Mouse (Mus musculus) A20 (cell line): ENCODE measurements around the gene Odf2.

Experiments used
- DNase-seq: peaks from one replicate; pipeline ENCODE4 v3.0.0-alpha.2; 2011; ENCODE audit warnings: low read depth, low spot score

Gene Odf2

DNA sequence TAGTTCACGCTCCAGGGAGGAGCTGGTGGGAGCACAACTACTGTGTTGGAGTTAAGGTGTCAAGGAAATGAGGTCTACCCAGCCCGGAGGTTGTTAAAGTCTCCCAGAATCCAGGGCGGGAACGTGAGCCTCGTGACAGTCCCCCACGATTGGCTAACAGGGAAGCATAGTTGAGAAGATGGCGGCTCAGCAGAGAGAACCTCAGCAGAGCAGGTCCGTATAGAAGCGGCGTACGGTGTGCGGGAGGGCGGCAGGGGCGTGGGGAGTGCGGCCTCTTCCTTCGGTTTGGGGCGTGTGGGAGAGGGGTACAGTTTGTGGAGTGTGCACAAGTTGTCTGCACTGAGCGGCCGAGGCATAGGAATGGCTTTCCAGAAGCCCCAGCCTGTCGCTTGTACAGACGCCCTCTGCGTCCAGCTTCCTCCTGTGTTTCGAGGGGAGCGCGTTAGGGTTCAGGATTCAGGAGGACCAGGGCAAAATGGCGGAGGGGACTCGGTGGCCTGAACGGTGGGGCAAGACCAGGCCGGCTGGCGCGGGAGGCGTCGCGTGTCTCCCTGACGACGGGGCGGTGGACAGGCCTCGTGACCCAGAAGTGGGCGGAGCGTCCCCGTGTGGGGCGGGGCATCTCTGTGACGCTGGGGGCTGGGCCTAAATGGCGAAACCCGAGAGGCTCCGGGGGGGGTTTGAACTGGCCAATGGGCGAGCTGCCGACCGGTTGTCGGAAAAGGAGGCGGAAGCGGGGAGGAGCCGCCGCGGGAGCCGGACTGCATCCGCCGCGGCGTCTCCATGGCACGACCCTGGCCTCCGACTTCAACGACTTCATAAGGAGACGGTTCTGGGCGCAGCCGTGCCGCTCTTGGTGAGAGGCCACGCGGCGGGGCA lies at the start of gene Odf2:
Odf2 (plus strand) TSS at position 156 of the 879 bp plus-strand sequence.
- peak; percentile 98 for DNase-seq

DNA sequence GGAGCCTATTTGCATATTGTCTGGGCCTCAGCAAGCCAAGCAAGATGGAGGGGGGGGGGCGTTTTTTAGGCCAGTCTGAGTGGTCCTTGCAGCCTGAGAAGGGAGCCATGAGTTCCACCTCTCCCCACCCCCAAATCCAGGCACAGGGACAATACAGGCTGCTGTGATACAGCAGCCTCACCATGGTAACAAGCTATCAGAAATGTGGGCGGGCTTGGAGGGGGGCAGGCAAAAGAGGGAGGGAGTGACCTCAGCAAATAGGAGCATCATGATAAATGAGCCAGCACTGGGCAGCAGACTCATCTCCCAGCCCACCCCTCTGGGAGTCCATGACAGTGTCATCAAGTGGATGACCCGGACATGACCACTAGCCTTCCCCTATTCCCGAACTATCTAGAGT lies 49.6 kb upstream of the Odf2 start:
- DNase-seq = no peak

DNA sequence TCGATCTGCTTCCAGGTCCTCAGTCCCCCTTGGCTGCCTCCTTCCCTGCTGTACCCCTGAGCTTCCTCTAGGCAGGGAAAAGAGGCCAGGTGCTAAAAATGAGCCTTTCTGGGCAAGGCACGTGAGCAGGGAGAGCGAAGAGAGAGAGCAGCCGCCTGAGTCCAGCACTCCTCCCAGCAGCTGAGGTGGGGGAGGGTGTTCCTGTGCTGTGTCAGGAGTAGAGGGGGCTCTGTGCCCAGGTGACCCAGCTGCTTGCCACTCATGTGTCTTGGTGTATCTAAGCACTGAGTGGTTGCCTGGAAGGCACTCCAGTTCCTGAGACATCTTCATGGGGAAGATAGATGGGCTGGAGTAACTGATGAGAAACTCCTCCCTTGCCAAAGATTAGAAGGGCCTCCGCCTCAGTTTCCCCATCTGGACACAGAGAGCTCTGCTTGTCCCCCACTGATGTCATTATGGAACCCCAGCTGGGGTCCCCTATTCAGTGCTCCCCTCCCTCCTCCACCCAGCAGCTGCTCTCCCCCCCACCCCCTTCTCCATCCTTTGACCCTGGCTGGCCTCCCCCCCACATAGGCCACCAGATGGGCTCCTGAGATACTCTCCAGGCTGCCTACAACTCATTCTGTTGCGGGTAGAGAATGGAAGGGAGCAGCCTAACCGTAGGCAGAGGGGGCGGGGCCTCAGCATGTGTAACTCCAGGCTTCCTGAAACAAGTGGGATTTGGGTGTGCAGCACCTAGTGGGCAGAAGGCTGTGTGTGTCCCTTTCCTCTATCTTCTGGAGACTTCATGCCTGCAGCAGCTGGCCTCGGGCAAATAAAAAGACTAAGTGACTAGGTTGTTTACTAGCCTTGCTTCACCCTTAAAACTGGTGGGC lies 45.6 kb upstream of the Odf2 start:
- no peak for DNase-seq

DNA sequence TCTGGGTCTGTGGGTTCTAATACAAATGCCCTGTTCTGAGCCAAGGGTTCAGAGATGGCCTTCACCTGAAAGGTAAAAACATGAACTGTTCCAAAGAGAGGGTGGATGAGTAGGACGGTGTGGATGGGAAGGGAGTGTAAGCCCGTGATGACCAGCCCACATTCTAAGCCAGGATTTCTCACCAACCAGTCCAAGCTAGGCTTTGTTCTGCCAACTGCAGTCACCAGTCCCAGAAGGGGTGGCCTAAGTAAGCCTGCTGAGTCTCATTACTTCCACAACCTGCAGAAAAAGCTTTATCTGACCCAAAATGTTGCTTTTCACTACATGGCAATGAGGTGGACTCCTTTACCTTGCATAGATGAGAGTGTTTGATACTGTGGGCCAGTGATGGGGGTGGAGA lies 44.9 kb upstream of the Odf2 start:
- no peak for DNase-seq

DNA sequence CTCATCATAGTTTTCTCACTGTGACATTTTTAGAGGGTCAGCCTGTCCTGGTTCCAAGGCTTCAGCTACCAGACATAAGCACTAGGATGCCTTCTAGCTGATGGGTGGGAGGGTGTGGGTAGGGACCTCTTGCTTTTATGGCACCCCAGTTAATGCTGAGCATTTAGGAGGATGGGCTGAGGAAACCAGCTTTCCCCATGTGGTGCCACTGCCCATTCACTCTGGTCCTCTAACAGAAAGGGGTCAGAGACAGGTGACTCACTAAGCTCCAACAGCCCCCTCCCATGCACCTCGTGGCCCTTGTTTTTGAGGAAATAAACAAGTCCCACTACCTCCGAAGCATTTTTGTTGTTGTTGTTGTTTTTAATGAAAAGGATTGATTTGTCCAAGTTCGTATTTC lies 44.4 kb upstream of the Odf2 start:
- DNase-seq = no peak

DNA sequence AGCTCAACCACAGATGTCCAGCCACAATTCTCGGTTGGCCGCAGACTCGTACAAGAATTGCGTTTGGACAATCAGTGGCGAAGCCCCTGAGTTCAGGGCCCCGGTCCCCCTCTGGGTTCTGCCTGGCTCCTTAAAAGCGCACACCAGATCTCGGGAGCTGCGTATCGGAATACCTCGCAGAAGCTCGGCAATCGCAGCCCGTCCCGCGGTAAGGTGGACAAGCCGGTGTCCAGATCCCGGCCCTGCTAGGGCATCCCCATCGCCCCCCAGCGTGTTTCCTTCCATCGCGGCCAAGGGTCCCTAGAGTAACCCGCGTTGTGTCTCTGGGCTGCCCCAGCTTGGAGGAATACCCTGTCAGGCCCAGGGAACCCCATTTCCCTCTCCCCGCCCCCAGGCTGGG lies 43.4 kb upstream of the Odf2 start:
- no peak for DNase-seq

DNA sequence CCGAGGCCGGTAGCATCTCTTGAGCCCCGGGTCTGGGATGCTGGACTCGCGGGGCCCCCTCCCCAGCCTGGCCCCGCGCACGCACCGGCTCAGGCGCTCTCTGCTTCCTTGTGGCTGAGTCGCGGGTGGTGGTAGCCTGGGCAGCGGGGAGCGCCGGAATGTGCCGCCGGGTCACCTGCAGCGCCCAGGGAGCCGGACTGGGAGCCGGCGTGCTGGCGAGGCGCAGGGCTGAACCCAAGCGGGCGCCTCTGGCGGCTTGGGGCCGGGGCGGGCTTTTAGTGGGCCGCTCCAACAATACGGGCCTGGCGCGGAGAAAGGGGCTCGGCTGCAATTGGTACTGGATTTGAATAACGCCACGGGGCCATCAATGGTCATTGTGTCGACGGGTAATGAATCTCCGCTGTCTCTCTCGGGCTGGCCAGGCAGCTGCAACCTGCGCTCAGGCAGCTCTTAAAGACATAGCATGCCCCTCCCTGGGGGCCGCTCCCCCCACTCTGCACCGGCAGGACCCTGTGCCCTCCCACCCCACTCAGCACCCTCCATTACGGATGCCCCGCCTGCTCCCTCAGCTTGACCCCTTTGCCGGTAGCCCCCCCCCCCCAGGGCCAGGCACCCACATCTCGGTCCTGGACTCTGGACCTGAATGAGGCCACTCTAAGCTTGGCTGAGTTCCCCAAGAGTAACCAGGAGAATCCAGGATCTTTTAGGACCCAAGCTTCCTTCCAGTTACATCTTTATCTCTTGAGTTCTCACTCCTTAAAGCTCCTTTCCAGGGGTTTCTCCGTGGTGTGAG lies 42.8 kb upstream of the Odf2 start:
- no peak for DNase-seq

DNA sequence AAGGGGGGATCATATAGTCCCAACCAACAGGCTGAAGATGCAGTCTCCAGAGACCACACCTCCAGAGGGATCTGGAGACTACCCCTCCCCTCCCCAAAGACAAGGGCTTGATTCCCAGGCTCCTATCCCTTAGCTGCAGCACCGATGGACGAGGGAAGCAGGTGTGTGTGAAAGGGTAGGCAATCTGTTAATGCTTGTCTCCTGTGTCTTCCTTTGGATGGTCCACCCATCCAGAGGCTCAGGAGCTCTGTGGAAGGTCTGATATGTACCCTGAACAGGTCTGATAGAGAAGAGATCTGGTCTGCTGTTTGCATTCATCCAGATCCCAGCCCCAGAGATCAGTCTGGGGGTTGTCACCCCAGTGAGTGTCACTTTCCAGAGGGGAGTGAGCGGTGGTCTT lies 42.1 kb upstream of the Odf2 start:
- DNase-seq = no peak

DNA sequence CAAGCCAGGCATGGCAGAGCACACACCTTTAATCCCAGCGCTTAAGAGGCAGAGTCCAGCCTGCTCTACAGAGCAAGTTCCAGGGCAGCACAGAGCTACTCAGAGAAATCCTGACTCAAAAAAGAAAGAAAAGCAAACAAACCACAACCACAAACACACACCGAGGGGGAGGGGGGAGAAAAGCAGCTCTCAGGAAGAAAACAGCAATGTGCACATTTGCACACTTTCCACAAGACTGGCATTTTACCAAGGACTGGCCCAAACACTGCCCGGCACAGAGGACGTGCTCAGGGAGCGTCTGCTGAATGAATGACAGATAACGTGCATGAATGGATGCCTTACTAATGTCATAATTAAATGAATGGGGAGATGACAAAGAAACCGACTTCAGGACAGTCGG lies 40.0 kb upstream of the Odf2 start:
- no peak for DNase-seq

DNA sequence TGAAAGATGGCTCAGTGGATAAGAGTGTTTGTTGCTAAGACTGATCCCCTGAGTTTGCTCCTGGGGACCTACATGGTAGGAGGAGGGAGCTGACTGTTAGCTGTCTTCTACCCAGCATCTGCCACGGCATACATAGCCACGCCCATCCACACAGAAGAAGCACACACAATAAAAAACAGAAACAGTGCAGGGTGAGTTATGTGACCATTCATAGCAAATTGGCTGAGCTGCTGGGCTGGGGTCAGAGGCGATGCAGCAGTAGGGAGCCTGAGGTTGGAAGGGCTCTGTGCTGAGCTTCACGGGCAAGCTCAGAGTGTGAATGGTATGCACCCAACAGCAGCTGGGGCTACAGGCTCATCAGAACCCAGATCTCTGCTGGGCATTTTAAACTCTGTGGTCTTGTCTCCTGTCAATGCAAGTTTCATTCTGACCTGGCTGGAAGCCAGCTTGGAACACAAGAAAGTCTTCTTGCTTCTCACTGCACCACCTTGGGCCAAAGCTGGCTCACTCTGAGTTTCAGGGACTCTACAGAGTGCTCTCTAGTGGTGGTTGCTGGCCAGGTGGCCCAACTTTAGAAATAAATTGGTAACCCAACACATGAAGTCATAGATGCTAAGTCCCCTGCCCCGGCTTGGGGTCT lies 39.1 kb upstream of the Odf2 start:
- DNase-seq = peak; percentile 48

DNA sequence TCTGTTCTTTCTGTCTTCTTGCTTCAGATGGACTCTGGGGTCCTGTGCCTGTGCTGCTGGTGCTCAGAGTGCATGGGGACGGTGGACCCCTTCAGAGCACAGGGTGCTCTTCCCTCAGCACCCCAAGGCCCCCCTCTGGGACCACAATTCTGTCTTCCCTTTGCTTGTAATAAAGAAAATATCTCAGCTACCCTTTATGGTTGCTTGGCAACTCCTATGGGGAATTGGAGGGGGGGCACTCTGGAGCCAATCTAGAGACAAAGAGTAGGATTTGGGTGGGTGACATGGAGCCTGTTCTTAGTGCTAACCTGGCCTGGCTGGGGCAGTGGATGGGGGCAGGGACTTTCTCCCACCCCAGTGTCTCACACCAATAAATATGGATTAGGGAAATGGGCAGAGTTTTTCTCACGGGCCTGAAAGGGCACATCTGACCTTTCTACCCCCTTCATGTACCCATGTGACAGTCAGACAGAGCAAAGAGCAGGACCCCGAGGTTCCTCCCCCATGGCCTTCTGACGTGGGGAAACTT lies 36.0 kb upstream of the Odf2 start:
- no peak for DNase-seq

DNA sequence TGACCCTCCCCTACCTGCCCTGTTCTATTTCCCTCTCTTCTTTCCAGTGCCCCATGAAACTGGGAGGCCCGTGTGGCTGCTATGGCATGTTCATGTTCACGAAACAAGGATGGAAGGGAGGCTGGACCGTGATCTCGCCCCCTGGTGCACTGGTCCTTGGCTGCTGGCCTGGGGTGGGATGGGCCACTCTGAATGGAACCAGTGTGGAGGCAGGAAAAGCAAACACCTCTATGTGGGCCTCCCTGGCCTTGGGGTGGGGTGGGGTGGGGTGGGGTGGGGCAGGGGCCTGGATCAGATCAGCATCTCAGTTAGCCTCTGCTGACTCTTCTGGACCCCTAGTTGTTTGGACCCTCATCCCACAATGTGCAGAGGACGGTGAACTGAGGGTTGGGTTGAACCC lies 35.3 kb upstream of the Odf2 start:
- DNase-seq = no peak

DNA sequence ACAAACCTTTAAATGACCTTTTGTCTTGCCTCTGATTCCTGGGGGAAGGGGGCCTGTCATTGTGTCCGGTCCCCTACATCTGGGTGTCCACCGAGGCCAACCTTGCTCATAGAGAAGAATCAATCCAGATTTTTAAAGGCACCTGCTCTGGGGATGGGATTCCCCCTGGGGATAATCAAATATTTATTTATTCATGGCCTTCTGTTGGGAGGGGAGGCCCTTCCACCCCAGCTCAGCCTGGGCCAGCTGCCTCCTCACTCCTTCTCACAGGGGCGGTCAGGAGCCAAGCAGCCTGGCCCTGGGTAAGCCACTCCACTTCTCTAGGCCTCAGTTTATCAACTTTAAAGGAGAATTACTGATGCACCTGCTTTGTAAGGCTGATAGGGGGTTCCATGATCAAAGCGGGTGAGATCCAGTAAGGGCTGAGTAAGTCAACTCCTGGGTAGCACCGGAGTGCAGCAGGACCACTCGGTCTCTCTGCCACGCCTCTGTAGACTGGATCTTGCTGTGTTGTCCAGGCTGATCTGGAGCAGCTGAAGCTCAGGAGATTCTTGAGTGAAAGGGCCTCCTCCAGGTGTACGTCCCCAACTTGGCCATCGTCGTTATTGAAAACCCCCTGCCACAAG lies 33.3 kb upstream of the Odf2 start:
- no peak for DNase-seq

DNA sequence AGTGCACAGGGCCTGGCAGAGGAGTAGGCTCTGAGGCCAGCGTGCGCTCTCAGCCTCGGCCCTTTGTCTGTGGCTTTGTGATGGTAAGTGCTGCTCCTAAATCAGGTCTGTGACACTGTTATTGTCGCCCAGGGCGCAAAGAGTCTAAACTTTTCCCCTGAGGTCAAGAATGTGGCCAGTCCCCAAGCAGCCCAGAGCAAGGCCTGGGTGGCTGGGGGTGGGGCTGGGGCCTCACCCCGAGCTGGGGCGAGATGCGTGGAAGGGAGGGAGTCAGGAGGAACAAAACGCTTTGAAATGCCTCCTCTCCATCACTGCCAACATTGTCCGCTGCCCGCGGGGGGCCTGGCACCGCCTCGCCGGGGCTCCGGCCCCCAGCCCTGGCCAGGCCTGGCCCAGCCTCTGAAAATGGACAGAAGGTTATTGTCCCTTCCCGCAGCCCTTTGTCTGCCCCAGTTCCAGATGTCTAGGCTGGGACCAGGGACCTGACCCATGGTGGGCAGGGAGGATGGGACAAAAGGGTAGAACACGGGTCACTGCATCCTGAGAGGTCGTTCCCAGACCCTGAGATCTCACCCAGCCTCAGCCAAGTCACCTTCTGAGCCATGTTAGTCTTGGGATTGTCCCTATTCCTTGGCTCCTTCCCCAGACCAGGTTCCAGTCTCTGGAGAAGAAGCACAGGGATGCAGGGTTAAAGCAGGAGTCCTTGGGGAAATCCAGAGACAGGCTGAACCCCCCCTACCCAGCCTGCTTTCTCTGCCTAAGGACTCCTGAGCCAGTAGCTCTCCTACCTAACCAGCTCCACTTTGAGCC lies 32.4 kb upstream of the Odf2 start:
- no peak for DNase-seq

DNA sequence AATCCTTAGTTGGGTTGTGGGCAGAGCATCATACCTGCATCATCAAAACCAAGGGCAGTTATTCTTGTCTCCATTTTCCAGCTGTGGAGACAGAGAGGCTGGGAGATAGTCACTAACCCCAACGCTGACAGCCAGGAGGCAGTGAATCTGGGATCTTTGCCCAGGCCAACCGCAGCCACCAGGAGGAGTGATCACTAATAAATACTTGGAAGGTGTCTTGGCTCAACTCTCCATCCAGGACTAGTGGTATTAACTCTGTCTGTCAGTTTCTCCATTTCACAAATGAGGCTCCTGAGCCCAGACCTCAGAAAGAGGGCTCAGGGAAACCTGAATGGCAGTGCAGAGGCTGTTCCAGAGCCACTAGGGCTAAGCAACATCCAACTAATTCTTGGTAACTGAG lies 31.7 kb upstream of the Odf2 start:
- no peak for DNase-seq

DNA sequence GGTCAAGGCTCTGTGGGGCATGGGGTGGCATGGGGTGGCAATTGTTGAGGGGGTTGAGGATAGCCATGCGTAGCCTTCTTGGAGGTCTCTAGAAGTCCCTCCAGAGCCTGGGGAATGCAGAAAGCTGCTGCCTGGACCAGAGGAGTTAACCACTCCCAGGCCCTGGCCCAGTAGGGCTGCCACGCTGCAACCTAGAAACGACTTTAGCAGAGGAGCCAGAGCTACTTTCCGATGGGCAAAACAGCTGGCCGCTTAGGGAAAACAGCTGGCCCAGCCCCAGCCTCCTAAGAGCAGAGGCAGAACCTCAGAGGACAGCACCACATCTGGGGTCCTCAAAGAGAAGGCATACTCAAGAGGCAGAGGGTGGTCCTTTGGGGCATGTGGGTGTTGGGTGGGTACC lies 31.1 kb upstream of the Odf2 start:
- no peak for DNase-seq

DNA sequence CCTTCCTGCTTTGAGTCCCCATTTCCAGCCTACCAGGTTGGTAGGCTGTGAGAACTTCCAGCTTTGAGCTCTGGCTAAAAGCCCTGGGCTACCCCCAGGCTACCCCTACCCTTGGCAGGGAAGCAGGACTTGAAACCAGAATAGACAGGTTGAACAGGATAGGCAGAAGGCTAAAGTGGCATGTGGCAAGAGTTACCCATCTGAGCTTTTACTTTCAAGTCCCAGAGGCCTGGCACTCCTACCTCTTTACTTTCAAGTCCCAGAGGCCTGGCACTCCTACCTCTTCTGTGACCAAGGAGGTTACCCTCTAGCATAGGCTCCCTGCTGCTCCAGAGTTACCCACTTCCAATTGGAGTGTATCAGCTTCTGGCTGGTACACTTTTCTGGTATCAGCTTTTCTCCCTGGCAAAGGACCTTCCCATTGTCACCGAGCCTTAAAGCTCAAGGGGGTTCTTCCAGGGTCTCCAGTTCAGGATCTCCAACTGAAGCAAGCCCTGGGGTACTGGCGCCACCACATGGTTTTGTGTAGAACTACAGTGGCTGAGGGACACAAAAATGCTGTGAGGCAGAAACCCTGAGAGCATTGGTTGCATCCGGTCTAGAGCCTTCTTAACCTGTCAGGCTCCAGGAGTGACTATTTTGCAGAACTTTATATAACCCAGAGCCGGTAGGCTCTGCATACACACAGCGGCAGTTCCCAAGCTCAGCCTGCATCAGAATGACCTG lies 30.1 kb upstream of the Odf2 start:
- peak; percentile 59 for DNase-seq

DNA sequence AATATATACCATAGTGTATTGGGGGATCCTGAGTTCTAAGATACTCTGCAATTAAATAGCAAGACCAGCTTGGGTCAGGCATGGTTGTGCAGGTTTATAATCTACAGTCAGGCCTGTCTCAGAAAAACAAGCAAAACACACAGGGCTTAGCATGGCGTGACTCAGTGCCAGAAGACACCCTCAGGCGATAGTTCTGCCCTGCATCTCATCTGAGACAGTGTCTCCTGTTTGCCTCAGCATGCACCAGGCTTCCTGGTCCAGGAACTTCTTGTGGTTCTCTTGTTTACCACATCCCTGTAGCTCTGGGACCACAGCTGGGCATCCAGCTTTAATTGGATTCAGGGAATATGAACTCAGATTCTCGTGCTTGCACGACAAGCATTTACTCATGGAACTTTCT lies 23.9 kb upstream of the Odf2 start:
- DNase-seq = no peak

DNA sequence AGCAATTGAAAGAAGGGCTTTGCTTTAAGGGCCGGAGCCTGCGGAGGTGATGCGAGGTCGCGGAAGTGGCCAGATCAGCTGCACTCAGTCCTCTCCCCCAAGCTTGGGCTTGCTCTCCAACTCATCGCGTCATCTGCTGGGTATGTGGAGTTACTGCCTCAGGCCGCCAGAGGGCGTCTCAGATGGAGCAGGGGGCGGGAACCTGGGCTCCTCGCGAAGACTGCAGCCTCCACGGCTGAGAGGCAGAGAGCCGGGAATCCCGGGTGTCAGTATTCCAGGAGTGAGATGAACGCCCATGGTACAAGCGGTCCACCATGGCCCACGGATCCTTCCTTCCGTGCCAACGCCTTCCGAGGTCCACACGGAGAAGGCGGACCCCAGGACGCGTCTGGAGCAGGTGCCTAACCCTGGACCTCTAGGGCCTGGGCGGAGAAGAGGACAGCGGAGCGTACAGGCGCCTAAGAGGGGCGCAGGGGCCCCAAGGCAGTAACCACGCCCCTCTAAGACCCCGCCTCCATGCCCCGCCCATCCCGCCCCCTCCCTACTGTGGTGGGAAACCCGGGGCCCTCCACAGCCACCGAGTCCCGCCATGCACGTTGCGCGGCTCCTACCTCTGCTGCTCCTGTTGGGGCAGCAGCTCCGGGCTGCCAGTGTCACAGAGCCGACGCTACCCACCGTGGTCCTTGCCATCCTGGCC lies 19.9 kb upstream of the Odf2 start, which contains the start of gene Cercam:
Cercam (plus strand) TSS at position 216 of the 697 bp plus-strand sequence.
- peak; percentile 88 for DNase-seq
